Mouse (Mus musculus): ENCODE measurements around the gene Pms2. TPM values are rescaled to one million over a fixed set of nuclear protein-coding genes. Genes with fewer than 3 reads are reported as not detected.

Gene Pms2
- 8.0 and 8.9 TPM in 2 replicates for polyA plus RNA-seq (2015; fragmentation: Nextera tagmentation; extraction: Ambion mirVana)

DNA sequence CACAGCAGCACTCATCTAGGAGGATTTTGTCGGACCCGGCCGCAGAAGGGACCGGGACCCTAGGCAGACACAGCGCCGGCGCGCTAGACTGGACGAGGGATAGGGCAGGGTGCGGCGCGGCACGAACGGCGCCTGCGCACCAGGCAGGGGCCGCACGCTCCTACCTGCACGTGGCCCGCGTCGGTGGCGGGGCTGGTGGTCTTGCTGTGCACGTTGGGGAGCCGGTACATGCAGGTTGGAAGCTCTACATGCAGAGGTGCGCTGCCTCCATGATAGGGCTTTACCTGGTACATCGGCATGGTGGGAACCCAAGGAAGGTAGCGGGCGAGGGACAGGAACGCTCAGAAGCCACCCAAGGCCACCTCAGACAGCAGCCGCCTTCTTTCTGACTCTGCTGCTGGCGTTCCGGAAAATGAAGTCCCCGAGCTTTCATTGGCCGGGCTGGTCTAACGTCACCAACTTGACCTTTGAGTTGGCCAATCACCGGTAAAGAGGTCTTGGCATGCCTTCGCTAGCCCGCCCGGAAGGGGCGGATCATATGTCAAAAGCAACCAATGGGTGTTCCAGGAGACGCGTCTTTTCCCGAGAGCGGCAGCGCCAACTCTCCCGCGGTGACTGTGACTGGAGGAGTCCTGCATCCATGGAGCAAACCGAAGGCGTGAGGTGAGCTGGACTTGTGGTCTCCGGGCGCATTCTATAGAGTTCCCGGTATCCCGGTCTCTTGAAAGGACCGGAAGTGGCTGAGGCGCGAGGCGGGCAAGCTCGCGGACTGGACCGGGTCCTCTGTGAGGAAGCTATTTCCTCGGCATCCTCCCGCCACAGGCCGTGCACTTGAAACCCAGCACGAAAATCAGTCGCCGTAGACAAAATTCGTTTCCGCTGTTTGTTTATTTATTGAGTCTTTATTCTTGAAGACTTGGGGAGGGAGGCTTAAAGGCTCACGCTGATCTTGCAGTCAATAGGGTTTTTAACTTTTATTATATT, at the start of gene Pms2, which contains the start of gene Aimp2:
Gene Pms2 (plus strand): TSS at position 548 of the 984 bp plus-strand sequence.
Gene Aimp2 (minus strand): TSS at position 431 of the 984 bp plus-strand sequence.
- Histone ChIP-seq H3K4me2 (replicated peaks; ENCODE audit: low read depth) (peak within 1 kb of the TSS; percentile 81), H3K36me3 (ENCODE audit: control insufficient read depth, insufficient read depth, low read length) (peaks cover 4% of the 10 kb centered on the region; the same call in 1 of the 2 replicates), H3K27me3 (ENCODE audit: control insufficient read depth, insufficient read depth, low read length) (no peaks in the 10 kb centered on the region), H3K4me1 (replicated peaks; ENCODE audit: control insufficient read depth, insufficient read depth) (0 out of 2 replicates have a peak, but pooled peaks cover 2% of the 10 kb centered on the region), H3K9me3 (ENCODE audit: control insufficient read depth, low read length) (no peaks in the 10 kb centered on the region), H3K4me3 (ENCODE audit: low read depth, low read length) (peak within 1 kb of the TSS; percentile 69), H3K27ac (replicated peaks) (peak within 1 kb of the TSS; percentile 86), H3K9ac (ENCODE audit: low read length) (peak within 1 kb of the TSS; percentile 75)
- no peak for TF ChIP-seq EP300 (optimal IDR thresholded peaks at IDR 0.05)
- TF ChIP-seq CTCF (IDR thresholded peaks at IDR 0.05; ENCODE audit: low read depth), result no peak
- ATAC-seq (ENCODE audit: low FRiP score, low TSS enrichment) (peak; percentile 99), DNase-seq (ENCODE audit: low spot score) (peak; percentile 97)
- WGBS, result under 1% methylated on average over 70 of the region's 70 CpGs

DNA sequence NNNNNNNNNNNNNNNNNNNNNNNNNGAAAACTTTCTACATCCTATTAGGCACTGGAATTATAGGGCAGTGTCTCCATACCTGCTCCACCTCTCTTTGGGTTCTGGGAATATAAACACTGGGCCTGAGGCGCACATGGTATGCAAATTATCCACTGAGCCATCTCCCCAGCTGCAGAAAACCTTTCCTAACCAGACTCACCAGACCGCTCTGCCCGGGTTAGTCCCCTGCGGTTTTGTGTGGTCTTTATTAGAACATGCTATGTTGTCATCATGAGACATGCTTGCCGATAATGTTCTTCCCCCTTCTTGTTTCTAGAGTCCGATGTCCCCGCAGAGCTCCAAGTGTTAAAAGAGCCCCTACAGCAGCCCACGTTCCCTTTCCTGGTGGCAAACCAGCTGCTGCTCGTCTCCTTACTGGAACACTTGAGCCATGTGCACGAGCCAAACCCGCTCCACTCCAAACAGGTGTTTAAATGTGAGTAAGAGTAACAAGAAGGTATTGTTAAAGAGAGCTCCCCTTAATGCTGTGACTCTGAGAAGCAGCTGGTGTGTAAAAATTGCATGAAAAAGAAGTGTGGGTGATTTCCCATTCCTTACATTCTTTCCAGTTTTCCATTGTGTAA, 38.1 kb upstream of the Pms2 start:
- 74% methylated on average over 11 of the region's 11 CpGs for WGBS
- no peak overlapping the region for H3K9ac ChIP-seq (ENCODE audit: low read length)
- no peak for TF ChIP-seq CTCF (IDR thresholded peaks at IDR 0.05; ENCODE audit: low read depth)
- no peak for TF ChIP-seq EP300 (optimal IDR thresholded peaks at IDR 0.05)

DNA sequence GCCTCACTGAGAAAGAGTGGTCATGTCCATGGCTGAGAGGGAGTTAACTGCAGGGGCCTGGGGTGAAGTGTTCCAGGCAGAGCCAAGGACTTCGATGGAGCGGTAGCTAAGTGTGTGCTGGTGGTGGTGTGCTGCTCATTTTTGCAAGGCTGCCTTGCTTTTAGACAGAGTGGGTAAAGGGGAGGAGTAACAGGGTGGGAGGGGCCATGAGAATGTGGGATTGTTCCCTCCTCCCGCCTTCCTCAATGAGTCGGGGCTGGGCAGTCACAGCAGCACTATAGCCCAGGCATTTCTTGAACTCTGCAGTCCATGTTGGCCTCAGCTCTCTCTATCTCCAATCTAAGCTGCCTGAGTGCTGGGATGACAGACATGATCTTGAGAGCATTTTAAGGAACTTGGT, 35.2 kb upstream of the Pms2 start:
- Histone ChIP-seq H3K4me1 (replicated peaks; ENCODE audit: control insufficient read depth, insufficient read depth) (no peaks in the 10 kb centered on the region), H3K27ac (replicated peaks) (no peak overlapping the region), H3K36me3 (ENCODE audit: control insufficient read depth, insufficient read depth, low read length) (peaks cover 20% of the 10 kb centered on the region), H3K27me3 (ENCODE audit: control insufficient read depth, insufficient read depth, low read length) (no peaks in the 10 kb centered on the region), H3K9ac (ENCODE audit: low read length) (no peak overlapping the region), H3K9me3 (ENCODE audit: control insufficient read depth, low read length) (no peaks in the 10 kb centered on the region), H3K4me2 (replicated peaks; ENCODE audit: low read depth) (no peak overlapping the region), H3K4me3 (ENCODE audit: low read depth, low read length) (no peak overlapping the region)
- TF ChIP-seq EP300 (optimal IDR thresholded peaks at IDR 0.05) (no peak), CTCF (IDR thresholded peaks at IDR 0.05; ENCODE audit: low read depth) (no peak)
- DNase-seq (ENCODE audit: low spot score) (no peak), ATAC-seq (ENCODE audit: low FRiP score, low TSS enrichment) (no peak)
- 55% methylated on average over 4 of the region's 4 CpGs for WGBS

More for the DNA sequence above, 38.1 kb upstream of the Pms2 start:
- DNase-seq (ENCODE audit: low spot score) (no peak), ATAC-seq (ENCODE audit: low FRiP score, low TSS enrichment) (no peak)
- Histone ChIP-seq H3K9me3 (ENCODE audit: control insufficient read depth, low read length) (no peaks in the 10 kb centered on the region), H3K4me1 (replicated peaks; ENCODE audit: control insufficient read depth, insufficient read depth) (no peaks in the 10 kb centered on the region), H3K27ac (replicated peaks) (no peak overlapping the region), H3K36me3 (ENCODE audit: control insufficient read depth, insufficient read depth, low read length) (peaks cover 14% of the 10 kb centered on the region), H3K4me2 (replicated peaks; ENCODE audit: low read depth) (no peak overlapping the region), H3K4me3 (ENCODE audit: low read depth, low read length) (no peak overlapping the region), H3K27me3 (ENCODE audit: control insufficient read depth, insufficient read depth, low read length) (no peaks in the 10 kb centered on the region)

DNA sequence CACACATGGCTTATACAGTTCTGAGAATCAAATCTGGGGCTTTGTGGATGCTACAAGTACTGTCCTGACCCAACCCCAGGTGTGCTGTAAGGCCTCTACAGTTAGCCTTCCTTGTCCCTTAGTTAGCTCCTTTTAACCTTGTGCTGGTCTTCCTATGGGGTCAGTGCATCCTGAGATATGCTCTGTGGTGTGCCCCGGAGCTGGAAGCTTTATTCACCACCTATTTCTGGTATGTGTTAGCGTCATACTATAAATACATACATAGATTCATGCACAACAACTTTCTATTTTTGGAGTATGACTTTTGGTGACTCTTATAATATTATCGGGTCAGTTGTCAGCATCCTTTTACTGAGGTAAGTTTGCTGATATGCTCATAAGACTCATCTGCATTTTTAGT, 24.5 kb upstream of the Pms2 start:
- 94% methylated on average over 3 of the region's 3 CpGs for WGBS
- Histone ChIP-seq H3K9me3 (ENCODE audit: control insufficient read depth, low read length) (no peaks in the 10 kb centered on the region), H3K27ac (replicated peaks) (no peak overlapping the region), H3K4me1 (replicated peaks; ENCODE audit: control insufficient read depth, insufficient read depth) (no peaks in the 10 kb centered on the region), H3K4me2 (replicated peaks; ENCODE audit: low read depth) (no peak overlapping the region), H3K27me3 (ENCODE audit: control insufficient read depth, insufficient read depth, low read length) (no peaks in the 10 kb centered on the region), H3K36me3 (ENCODE audit: control insufficient read depth, insufficient read depth, low read length) (peaks cover 29% of the 10 kb centered on the region), H3K4me3 (ENCODE audit: low read depth, low read length) (no peak overlapping the region), H3K9ac (ENCODE audit: low read length) (no peak overlapping the region)
- TF ChIP-seq CTCF (IDR thresholded peaks at IDR 0.05; ENCODE audit: low read depth) (no peak), EP300 (optimal IDR thresholded peaks at IDR 0.05) (no peak)
- DNase-seq (ENCODE audit: low spot score) (no peak), ATAC-seq (ENCODE audit: low FRiP score, low TSS enrichment) (no peak)

DNA sequence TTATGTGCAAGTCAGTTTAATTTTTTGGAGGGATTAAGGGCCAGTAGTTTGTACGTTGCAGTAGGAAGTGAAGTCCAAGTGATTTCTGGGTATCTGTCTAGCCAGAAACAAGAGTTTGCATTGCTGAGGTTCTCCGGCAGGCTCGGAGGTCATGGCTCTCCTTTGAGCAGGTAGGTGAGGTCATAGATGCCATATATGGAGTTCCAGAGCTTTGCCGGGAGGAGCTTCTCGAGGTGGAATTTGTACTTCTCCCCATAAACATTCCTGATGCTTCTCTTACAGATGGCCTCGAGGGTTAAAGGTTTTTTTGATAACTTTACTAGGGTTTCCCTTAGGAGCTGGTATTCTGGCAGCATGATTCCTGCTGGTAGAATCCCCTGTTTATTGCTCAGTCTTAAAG, 19.0 kb upstream of the Pms2 start:
- no peak for ATAC-seq (ENCODE audit: low FRiP score, low TSS enrichment)
- 68% methylated on average over 6 of the region's 6 CpGs for WGBS
- no peaks in the 10 kb centered on the region for H3K4me1 ChIP-seq (replicated peaks; ENCODE audit: control insufficient read depth, insufficient read depth)
- no peak overlapping the region for H3K4me2 ChIP-seq (replicated peaks; ENCODE audit: low read depth)
- H3K27ac ChIP-seq (replicated peaks), result no peak overlapping the region
- no peak overlapping the region for H3K9ac ChIP-seq (ENCODE audit: low read length)
- DNase-seq (ENCODE audit: low spot score), result no peak
- no peaks in the 10 kb centered on the region for H3K9me3 ChIP-seq (ENCODE audit: control insufficient read depth, low read length)
- H3K27me3 ChIP-seq (ENCODE audit: control insufficient read depth, insufficient read depth, low read length), result no peaks in the 10 kb centered on the region
- peaks cover 11% of the 10 kb centered on the region for H3K36me3 ChIP-seq (ENCODE audit: control insufficient read depth, insufficient read depth, low read length)
- no peak overlapping the region for H3K4me3 ChIP-seq (ENCODE audit: low read depth, low read length)
- TF ChIP-seq CTCF (IDR thresholded peaks at IDR 0.05; ENCODE audit: low read depth) (no peak), EP300 (optimal IDR thresholded peaks at IDR 0.05) (no peak)

Measured in stomach, postnatal 0 days (tissue).